Mouse (Mus musculus): ENCODE results near the gene Tmem235.
"Not testable (repeated sequence)": the region's sequence is repeated elsewhere in the genome, so short reads cannot be mapped to it uniquely, and the experiment has no call there.

Gene Tmem235

GRCm38 (mm10) chr11:117860601-117861000 lies at the start of gene Tmem235:
Gene Tmem235 (plus strand): TSS chr11:117860752.
- no peak for DNase-seq (ENCODE audit: low spot score in 2 of 2)

GRCm38 (mm10) chr11:117813867-117814266 lies 46.7 kb upstream of the Tmem235 start:
- no peak for DNase-seq (ENCODE audit: low spot score in 2 of 2)

GRCm38 (mm10) chr11:117814704-117815366 lies 45.7 kb upstream of the Tmem235 start:
- no peak for DNase-seq (ENCODE audit: low spot score in 2 of 2)

GRCm38 (mm10) chr11:117815850-117816249 lies 44.7 kb upstream of the Tmem235 start:
- DNase-seq (ENCODE audit: low spot score in 2 of 2): not testable (repeated sequence)

- DNase-seq (ENCODE audit: low spot score in 2 of 2): no peak
Observed at GRCm38 (mm10) chr11:117816389-117816996, 44.1 kb upstream of the Tmem235 start.

GRCm38 (mm10) chr11:117819095-117819494 lies 41.5 kb upstream of the Tmem235 start:
- DNase-seq (ENCODE audit: low spot score in 2 of 2): no peak

GRCm38 (mm10) chr11:117820173-117820572 lies 40.4 kb upstream of the Tmem235 start:
- no peak for DNase-seq (ENCODE audit: low spot score in 2 of 2)

GRCm38 (mm10) chr11:117821868-117822267 lies 38.7 kb upstream of the Tmem235 start:
- no peak for DNase-seq (ENCODE audit: low spot score in 2 of 2)

GRCm38 (mm10) chr11:117822728-117823241 lies 37.8 kb upstream of the Tmem235 start:
- DNase-seq (ENCODE audit: low spot score in 2 of 2): no peak

GRCm38 (mm10) chr11:117823411-117823810 lies 37.1 kb upstream of the Tmem235 start:
- no peak for DNase-seq (ENCODE audit: low spot score in 2 of 2)

- DNase-seq (ENCODE audit: low spot score in 2 of 2): peak; percentile 62 to 81
Observed at GRCm38 (mm10) chr11:117824060-117824969, 36.2 kb upstream of the Tmem235 start.

- no peak for DNase-seq (ENCODE audit: low spot score in 2 of 2)
Observed at GRCm38 (mm10) chr11:117825333-117826101, 35.0 kb upstream of the Tmem235 start, which contains the start of the genes Afmid and Tk1. Gene Afmid (plus strand): TSS chr11:117825924. Gene Tk1 (minus strand): TSS chr11:117826092.

GRCm38 (mm10) chr11:117826164-117826563 lies 34.4 kb upstream of the Tmem235 start:
- DNase-seq (ENCODE audit: low spot score in 2 of 2): no peak

- no peak for DNase-seq (ENCODE audit: low spot score in 2 of 2)
Observed at GRCm38 (mm10) chr11:117826916-117827315, 33.6 kb upstream of the Tmem235 start.

GRCm38 (mm10) chr11:117827386-117827785 lies 33.2 kb upstream of the Tmem235 start:
- DNase-seq (ENCODE audit: low spot score in 2 of 2): no peak

- DNase-seq (ENCODE audit: low spot score in 2 of 2): no peak
Observed at GRCm38 (mm10) chr11:117828149-117828887, 32.2 kb upstream of the Tmem235 start.

GRCm38 (mm10) chr11:117828888-117829604 lies 31.5 kb upstream of the Tmem235 start:
- DNase-seq (ENCODE audit: low spot score in 2 of 2): no peak

- DNase-seq (ENCODE audit: low spot score in 2 of 2): no peak
Observed at GRCm38 (mm10) chr11:117829671-117830215, 30.8 kb upstream of the Tmem235 start.

- no peak for DNase-seq (ENCODE audit: low spot score in 2 of 2)
Observed at GRCm38 (mm10) chr11:117830401-117830800, 30.2 kb upstream of the Tmem235 start.
